Mouse (Mus musculus): Measurements from ENCODE around the gene Akap11. TPM values are rescaled to one million over a fixed set of nuclear protein-coding genes. Genes with fewer than 3 reads are reported as not detected.
A peak's percentile ranks its signal among the peaks of the same experiment; 100 is the strongest.

Akap11 gene
- total and polyA plus RNA-seq, 2 experiments: 3.3 to 36.0 TPM

GRCm38 (mm10) chr14:78454970-78455369 is 81.6 kb downstream of the Akap11 start:
- H3K4me3 ChIP-seq (ENCODE audit: insufficient read depth, low read depth, low read length): no peak overlapping the region
- no peaks in the 10 kb centered on the region for H3K27me3 ChIP-seq (ENCODE audit: control insufficient read depth, insufficient read depth, low read length)
- H3K27ac ChIP-seq (replicated peaks; ENCODE audit: insufficient read depth, low read depth, low read length): no peak overlapping the region
- peak; percentile 5 for DNase-seq (ENCODE audit: extremely low read depth, low read depth, low spot score)
- TF ChIP-seq POLR2A (IDR thresholded peaks at IDR 0.05; ENCODE audit: extremely low read depth, insufficient read depth, low read length) (no peak), CTCF (IDR thresholded peaks at IDR 0.05; ENCODE audit: low read depth, low read length) (no peak)
- no peaks in the 10 kb centered on the region for H3K79me2 ChIP-seq (ENCODE audit: control insufficient read depth, insufficient read depth, low read length)
- no peak overlapping the region for H3K9ac ChIP-seq (ENCODE audit: low read depth, low read length)
- no peaks in the 10 kb centered on the region for H3K4me1 ChIP-seq (ENCODE audit: control insufficient read depth, insufficient read depth, low read length)
- 91% methylated on average over 5 of the region's 5 CpGs for WGBS
- H3K36me3 ChIP-seq (ENCODE audit: control insufficient read depth, insufficient read depth, low read length): no peaks in the 10 kb centered on the region

DNA sequence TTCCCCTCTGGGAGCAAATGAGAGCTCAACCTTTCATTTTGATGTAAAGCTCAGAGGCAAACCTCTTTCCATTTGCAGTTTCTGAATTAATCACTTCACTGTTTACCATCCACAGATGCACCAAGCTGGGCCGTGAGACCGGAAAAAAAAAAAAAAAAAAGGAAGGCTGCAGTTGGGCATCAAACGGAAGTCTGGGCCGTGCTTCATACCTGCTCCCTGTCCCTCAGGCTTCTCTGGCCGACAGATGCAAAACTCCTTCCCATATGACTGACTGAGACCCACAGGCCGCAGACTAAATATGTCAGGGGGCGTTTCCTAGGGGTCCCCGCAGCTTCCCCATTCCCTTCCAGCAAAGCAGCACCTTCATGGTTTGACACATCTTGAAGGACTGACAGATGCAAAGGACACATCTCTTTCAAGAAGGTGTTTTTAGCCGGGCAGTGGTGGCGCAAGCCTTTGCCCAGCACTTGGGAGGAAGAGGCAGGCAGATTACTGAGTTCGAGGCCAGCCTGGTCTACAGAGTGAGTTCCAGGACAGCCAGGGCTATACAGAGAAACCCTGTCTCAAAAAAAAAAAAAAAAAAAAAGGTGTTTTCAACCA is 87.7 kb downstream of the Akap11 start:
- Histone ChIP-seq H3K27ac (replicated peaks; ENCODE audit: insufficient read depth, low read depth, low read length) (no peak overlapping the region), H3K36me3 (ENCODE audit: control insufficient read depth, insufficient read depth, low read length) (no peaks in the 10 kb centered on the region), H3K4me3 (ENCODE audit: insufficient read depth, low read depth, low read length) (no peak overlapping the region), H3K27me3 (ENCODE audit: control insufficient read depth, insufficient read depth, low read length) (no peaks in the 10 kb centered on the region), H3K9ac (ENCODE audit: low read depth, low read length) (no peak overlapping the region), H3K4me1 (ENCODE audit: control insufficient read depth, insufficient read depth, low read length) (no peaks in the 10 kb centered on the region), H3K79me2 (ENCODE audit: control insufficient read depth, insufficient read depth, low read length) (no peaks in the 10 kb centered on the region)
- DNase-seq (ENCODE audit: extremely low read depth, low read depth, low spot score): no peak
- 79% methylated on average over 11 of the region's 11 CpGs for WGBS
- no peak for TF ChIP-seq CTCF (IDR thresholded peaks at IDR 0.05; ENCODE audit: low read depth, low read length)
- no peak for TF ChIP-seq POLR2A (IDR thresholded peaks at IDR 0.05; ENCODE audit: extremely low read depth, insufficient read depth, low read length)

DNA sequence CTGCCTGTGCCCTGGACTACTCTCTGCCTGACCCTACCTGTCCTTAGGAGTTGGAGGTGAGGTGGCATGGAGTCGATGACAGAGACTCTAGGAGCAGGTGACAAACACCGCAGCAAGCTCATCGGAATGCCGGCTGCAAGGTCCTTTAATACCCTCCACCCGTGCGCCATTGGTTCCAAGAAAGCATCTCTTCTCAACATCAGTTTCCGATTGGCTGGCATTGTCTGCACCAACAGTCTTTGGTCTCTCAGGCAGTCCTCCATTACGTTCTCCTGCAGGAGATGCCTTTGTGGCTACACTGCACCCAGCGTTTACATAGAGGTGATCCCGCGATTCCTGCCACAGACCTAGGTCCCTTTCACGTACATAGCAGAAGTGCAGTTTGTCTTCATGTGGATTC is 88.6 kb downstream of the Akap11 start:
- 90% methylated on average over 12 of the region's 12 CpGs for WGBS
- H3K27me3 ChIP-seq (ENCODE audit: control insufficient read depth, insufficient read depth, low read length): no peaks in the 10 kb centered on the region
- H3K4me3 ChIP-seq (ENCODE audit: insufficient read depth, low read depth, low read length): no peak overlapping the region
- H3K9ac ChIP-seq (ENCODE audit: low read depth, low read length): no peak overlapping the region
- no peaks in the 10 kb centered on the region for H3K4me1 ChIP-seq (ENCODE audit: control insufficient read depth, insufficient read depth, low read length)
- no peak overlapping the region for H3K27ac ChIP-seq (replicated peaks; ENCODE audit: insufficient read depth, low read depth, low read length)
- no peaks in the 10 kb centered on the region for H3K79me2 ChIP-seq (ENCODE audit: control insufficient read depth, insufficient read depth, low read length)
- no peaks in the 10 kb centered on the region for H3K36me3 ChIP-seq (ENCODE audit: control insufficient read depth, insufficient read depth, low read length)
- no peak for DNase-seq (ENCODE audit: extremely low read depth, low read depth, low spot score)
- TF ChIP-seq POLR2A (IDR thresholded peaks at IDR 0.05; ENCODE audit: extremely low read depth, insufficient read depth, low read length) (no peak), CTCF (IDR thresholded peaks at IDR 0.05; ENCODE audit: low read depth, low read length) (no peak)

DNA sequence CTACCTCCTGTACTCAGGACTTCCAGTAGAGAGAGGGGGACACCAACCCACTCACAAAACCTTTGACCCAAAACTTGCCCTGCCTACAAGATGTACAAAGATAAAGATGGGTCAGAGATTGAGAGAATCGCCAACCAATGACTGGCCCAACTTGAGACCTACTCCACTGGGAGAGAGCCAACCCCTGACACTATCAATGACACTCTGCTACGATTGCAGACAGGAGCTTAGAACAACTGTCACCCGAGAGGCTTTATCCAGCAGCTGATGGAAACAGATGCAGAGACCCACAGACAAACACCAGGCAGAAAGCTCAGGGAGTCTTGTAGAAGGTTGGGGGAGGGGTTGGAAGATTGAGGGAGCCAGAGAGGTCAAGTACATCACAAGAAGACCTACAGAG is 89.1 kb downstream of the Akap11 start:
- WGBS: 88% methylated on average over 3 of the region's 3 CpGs
- Histone ChIP-seq H3K79me2 (ENCODE audit: control insufficient read depth, insufficient read depth, low read length) (no peaks in the 10 kb centered on the region), H3K4me1 (ENCODE audit: control insufficient read depth, insufficient read depth, low read length) (no peaks in the 10 kb centered on the region), H3K27me3 (ENCODE audit: control insufficient read depth, insufficient read depth, low read length) (no peaks in the 10 kb centered on the region), H3K36me3 (ENCODE audit: control insufficient read depth, insufficient read depth, low read length) (no peaks in the 10 kb centered on the region), H3K27ac (replicated peaks; ENCODE audit: insufficient read depth, low read depth, low read length) (no peak overlapping the region), H3K4me3 (ENCODE audit: insufficient read depth, low read depth, low read length) (no peak overlapping the region), H3K9ac (ENCODE audit: low read depth, low read length) (no peak overlapping the region)
- no peak for DNase-seq (ENCODE audit: extremely low read depth, low read depth, low spot score)
- TF ChIP-seq CTCF (IDR thresholded peaks at IDR 0.05; ENCODE audit: low read depth, low read length): no peak
- TF ChIP-seq POLR2A (IDR thresholded peaks at IDR 0.05; ENCODE audit: extremely low read depth, insufficient read depth, low read length): no peak

Other genes starting within 250 kb of the Akap11 start
- 0.09 TPM in 1 of 2 replicates, not detected in the other for gene Tnfsf11, start 228.8 kb downstream of the Akap11 start, total RNA-seq (2014; rRNA removed)
- gene Tnfsf11, start 228.8 kb downstream of the Akap11 start, polyA plus RNA-seq (2012; rRNA removed): not detected in 2 replicates
- 1.7 and 1.8 TPM in 2 replicates for gene Dgkh, start 196.0 kb upstream of the Akap11 start, total RNA-seq (2014; rRNA removed)
- 0.14 and 0.24 TPM in 2 replicates for gene Dgkh, start 196.0 kb upstream of the Akap11 start, polyA plus RNA-seq (2012; rRNA removed)